Mouse (Mus musculus): ENCODE measurements around the gene Spg7.
A peak's percentile ranks its signal among the peaks of the same experiment; 100 is the strongest.

Gene Spg7

GRCm38 (mm10) chr8:123131041-123131440 is 68.3 kb downstream of the Spg7 start:
- no peak for DNase-seq (ENCODE audit: low read depth)

GRCm38 (mm10) chr8:123132953-123133352 is 70.2 kb downstream of the Spg7 start:
- DNase-seq (ENCODE audit: low read depth): no peak

- DNase-seq (ENCODE audit: low read depth): no peak
These were observed 71.5 kb downstream of the Spg7 start for GRCm38 (mm10) chr8:123134149-123134713.

- no peak for DNase-seq (ENCODE audit: low read depth)
These were observed 72.7 kb downstream of the Spg7 start for GRCm38 (mm10) chr8:123135406-123135805.

DNA sequence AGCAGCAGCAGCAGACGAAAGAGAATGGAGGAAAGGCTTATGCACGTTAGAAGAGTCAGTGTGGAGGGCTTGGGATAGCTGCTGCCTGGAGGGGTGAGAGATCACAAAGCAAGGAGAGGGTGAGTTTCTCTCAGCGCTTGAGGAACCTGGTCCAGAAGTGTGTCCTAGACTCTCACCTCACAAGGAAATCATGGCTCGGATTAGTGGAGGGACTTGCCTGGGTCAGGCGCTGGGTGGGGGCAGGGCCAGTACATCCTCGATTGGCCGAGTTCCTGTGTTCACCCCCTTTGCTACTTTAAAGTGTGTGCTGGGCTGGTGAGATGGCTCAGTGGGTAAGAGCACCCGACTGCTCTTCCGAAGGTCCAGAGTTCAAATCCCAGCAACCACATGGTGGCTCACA is 73.1 kb downstream of the Spg7 start:
- DNase-seq (ENCODE audit: low read depth): no peak

DNA sequence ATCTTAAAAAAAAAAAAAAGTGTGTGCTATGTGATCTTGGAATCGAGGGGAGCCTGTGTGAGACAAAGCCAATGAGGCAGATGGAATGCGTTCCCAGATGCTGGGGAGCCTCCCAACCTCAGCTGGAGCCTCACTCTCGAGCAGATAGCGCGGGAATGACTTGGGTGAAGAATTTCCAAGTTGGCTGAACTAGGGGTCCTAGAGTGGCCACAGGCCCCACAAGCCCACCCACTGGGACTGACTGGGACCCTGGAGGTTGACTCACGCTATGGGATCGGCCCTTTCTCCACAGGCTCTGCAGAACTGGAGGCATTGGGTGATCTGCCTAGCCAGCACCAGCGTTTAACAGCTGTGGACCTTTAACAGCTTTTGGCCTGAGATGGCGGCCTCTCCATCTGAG is 73.5 kb downstream of the Spg7 start:
- no peak for DNase-seq (ENCODE audit: low read depth)

DNA sequence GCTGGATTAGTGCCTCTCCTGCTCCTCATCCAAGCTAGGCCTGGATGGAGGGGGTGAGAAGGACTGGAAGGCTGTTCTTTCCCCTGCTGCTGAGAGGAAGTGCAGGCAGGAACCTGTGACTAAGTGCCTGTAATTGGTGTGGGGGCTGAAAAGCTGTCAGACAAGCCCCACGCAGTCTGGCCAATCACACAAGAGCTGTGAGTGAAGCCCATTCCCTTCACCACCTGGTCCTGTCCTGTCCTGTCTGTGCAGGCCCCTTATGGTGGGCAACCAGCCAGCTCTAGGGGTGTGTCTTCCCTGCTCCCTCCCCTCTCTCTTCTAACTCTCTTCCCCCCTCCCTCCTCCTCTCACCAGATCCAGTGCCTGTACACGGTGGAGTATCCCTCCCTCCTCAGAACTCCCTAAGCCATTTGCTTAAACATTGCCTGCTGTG is 74.9 kb downstream of the Spg7 start:
- no peak for DNase-seq (ENCODE audit: low read depth)

DNA sequence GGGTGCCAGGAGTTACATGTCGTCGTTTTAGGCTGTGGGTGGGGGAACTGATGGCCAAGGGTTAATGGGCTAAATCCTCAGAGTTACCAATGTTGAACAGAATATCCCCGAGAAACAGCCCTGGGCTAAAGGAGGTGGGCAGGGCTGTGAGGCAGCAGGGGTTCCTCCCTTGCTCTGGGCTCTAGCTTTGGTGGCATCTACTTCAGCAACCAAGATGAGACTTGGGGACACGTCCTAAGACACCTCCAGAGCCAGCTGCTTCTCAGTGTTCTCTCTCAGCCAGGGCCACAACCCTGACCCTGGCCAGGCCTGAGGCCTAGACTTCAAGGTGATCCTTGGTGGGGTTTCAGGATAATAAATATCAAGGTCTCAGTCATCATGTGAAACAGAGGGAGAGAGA is 76.0 kb downstream of the Spg7 start:
- DNase-seq (ENCODE audit: low read depth): no peak

- no peak for DNase-seq (ENCODE audit: low read depth)
These were observed 79.2 kb downstream of the Spg7 start for GRCm38 (mm10) chr8:123141741-123142462.

- peak; percentile 42 for DNase-seq (ENCODE audit: low read depth)
These were observed 82.5 kb downstream of the Spg7 start for GRCm38 (mm10) chr8:123145279-123145678.

- no peak for DNase-seq (ENCODE audit: low read depth)
These were observed 83.6 kb downstream of the Spg7 start for GRCm38 (mm10) chr8:123146390-123146789.
